Mouse (Mus musculus) hindbrain, embryonic 12.5 days (tissue): ENCODE measurements around the gene Cd27. TPM values are rescaled to one million over a fixed set of nuclear protein-coding genes. Genes with fewer than 3 reads are reported as not detected.
A peak's percentile ranks its signal among the peaks of the same experiment; 100 is the strongest.

Source experiments
- ATAC-seq: fragments of 200-750 bp; cut with Nextera tagmentation; 2 replicates; pipeline ENCODE4 v1.8.0; 2017; ENCODE audit warnings: moderate TSS enrichment; ENCODE audit not compliant: low FRiP score
- H3K27ac ChIP-seq: fragments of 300-500 bp; sonication (generic); 2 replicates; pipeline ENCODE4 v1.5.1; 2016; ENCODE audit warnings: mild to moderate bottlenecking
- H3K27me3 ChIP-seq: fragments of 300-500 bp; sonication (generic); 2 replicates; pipeline ENCODE4 v1.6.1; 2016; ENCODE audit warnings: mild to moderate bottlenecking
- H3K36me3 ChIP-seq: fragments of 300-500 bp; sonication (generic); 2 replicates; pipeline ENCODE4 v1.6.1; 2016; ENCODE audit warnings: mild to moderate bottlenecking
- H3K4me1 ChIP-seq: fragments of 300-500 bp; sonication (generic); 2 replicates; pipeline ENCODE4 v1.6.1; 2016
- H3K4me2 ChIP-seq: fragments of 300-500 bp; sonication (generic); replicated peaks from 2 replicates; pipeline ENCODE4 v1.6.1; 2016; ENCODE audit warnings: mild to moderate bottlenecking
- H3K4me3 ChIP-seq: fragments of 300-500 bp; sonication (generic); 2 replicates; pipeline ENCODE4 v1.5.1; 2016; ENCODE audit warnings: mild to moderate bottlenecking
- H3K9ac ChIP-seq: fragments of 300-500 bp; sonication (generic); 2 replicates; pipeline ENCODE4 v1.6.1; 2016; ENCODE audit warnings: mild to moderate bottlenecking, moderate library complexity
- H3K9me3 ChIP-seq: fragments of 300-500 bp; sonication (generic); replicated peaks from 2 replicates; pipeline ENCODE4 v1.6.1; 2016; ENCODE audit warnings: mild to moderate bottlenecking
- WGBS: fragments of 180-500 bp; shearing (Covaris S2); methylation state at CpG from one replicate; pipeline ENCODE4 v1.1.7; 2016; 5-methylcytosine and 5-hydroxymethylcytosine counted together
- polyA plus RNA-seq: library from polyadenylated mRNA; unstranded; fragments of >200 nt; fragmentation: Nextera tagmentation; extraction: Ambion mirVana; gene quantifications from 2 replicates; pipeline ENCODE4 v1.2.1, GENCODE M21; 2016

The Cd27 gene
- polyA plus RNA-seq, 1 experiment from 2014 or later: 1.9 TPM

GRCm38 (mm10) chr6:125239547-125239946 lies 2.7 kb upstream of the Cd27 start:
- 93% methylated on average over 5 of the region's 5 CpGs for WGBS
- Histone ChIP-seq H3K27me3 (no peaks in the 10 kb centered on the region), H3K4me2 (no peak overlapping the region), H3K9ac (no peak overlapping the region), H3K4me3 (no peak overlapping the region), H3K9me3 (no peaks in the 10 kb centered on the region), H3K4me1 (no peaks in the 10 kb centered on the region), H3K36me3 (no peaks in the 10 kb centered on the region), H3K27ac (no peak overlapping the region)
- ATAC-seq: no peak

GRCm38 (mm10) chr6:125238396-125238795 lies 1.6 kb upstream of the Cd27 start:
- Histone ChIP-seq H3K36me3 (no peaks in the 10 kb centered on the region), H3K4me1 (no peaks in the 10 kb centered on the region), H3K4me2 (no peak overlapping the region), H3K9ac (no peak overlapping the region), H3K27me3 (no peaks in the 10 kb centered on the region), H3K27ac (no peak overlapping the region), H3K4me3 (no peak overlapping the region), H3K9me3 (no peaks in the 10 kb centered on the region)
- 82% methylated on average over 6 of the region's 6 CpGs for WGBS
- no peak for ATAC-seq

GRCm38 (mm10) chr6:125237421-125237820 lies 611 bp upstream of the Cd27 start:
- no peaks in the 10 kb centered on the region for H3K36me3 ChIP-seq
- 84% methylated on average over 4 of the region's 4 CpGs for whole genome bisulfite sequencing
- H3K4me1 ChIP-seq: no peaks in the 10 kb centered on the region

GRCm38 (mm10) chr6:125236341-125236740 lies 469 bp downstream of the Cd27 start:
- 50% methylated on average over 6 of the region's 6 CpGs for WGBS
- Histone ChIP-seq H3K9me3 (no peaks in the 10 kb centered on the region), H3K4me3 (no peak overlapping the region), H3K9ac (no peak overlapping the region), H3K27me3 (no peaks in the 10 kb centered on the region), H3K36me3 (no peaks in the 10 kb centered on the region), H3K4me1 (peaks cover 9% of the 10 kb centered on the region), H3K27ac (no peak overlapping the region), H3K4me2 (no peak overlapping the region)
- no peak for ATAC-seq

More at GRCm38 (mm10) chr6:125237421-125237820, 611 bp upstream of the Cd27 start:
- no peaks in the 10 kb centered on the region for H3K27me3 ChIP-seq
- no peaks in the 10 kb centered on the region for H3K9me3 ChIP-seq
- no peak overlapping the region for H3K4me2 ChIP-seq
- no peak overlapping the region for H3K9ac ChIP-seq
- no peak for ATAC-seq
- H3K27ac ChIP-seq: no peak overlapping the region
- H3K4me3 ChIP-seq: no peak overlapping the region

- WGBS: 71% methylated on average over 5 of the region's 5 CpGs
- no peak overlapping the region for H3K4me2 ChIP-seq
- peaks cover 18% of the 10 kb centered on the region for H3K4me1 ChIP-seq
These were observed 2.3 kb downstream of the Cd27 start for GRCm38 (mm10) chr6:125234520-125234828.

GRCm38 (mm10) chr6:125233816-125234519 lies 2.8 kb downstream of the Cd27 start:
- H3K9ac ChIP-seq: no peak overlapping the region
- 71% methylated on average over 7 of the region's 7 CpGs for WGBS
- no peak overlapping the region for H3K4me3 ChIP-seq

More at GRCm38 (mm10) chr6:125234520-125234828, 2.3 kb downstream of the Cd27 start:
- no peak overlapping the region for H3K4me3 ChIP-seq
- no peak for ATAC-seq
- H3K36me3 ChIP-seq: no peaks in the 10 kb centered on the region
- no peaks in the 10 kb centered on the region for H3K27me3 ChIP-seq
- H3K27ac ChIP-seq: no peak overlapping the region
- no peak overlapping the region for H3K9ac ChIP-seq
- H3K9me3 ChIP-seq: no peaks in the 10 kb centered on the region

GRCm38 (mm10) chr6:125232516-125232915 lies 4.3 kb downstream of the Cd27 start:
- no peaks in the 10 kb centered on the region for H3K9me3 ChIP-seq
- no peak overlapping the region for H3K4me2 ChIP-seq
- H3K9ac ChIP-seq: no peak overlapping the region
- no peaks in the 10 kb centered on the region for H3K27me3 ChIP-seq
- no peaks in the 10 kb centered on the region for H3K36me3 ChIP-seq
- 82% methylated on average over 6 of the region's 6 CpGs for WGBS
- H3K4me3 ChIP-seq: no peak overlapping the region
- no peak overlapping the region for H3K27ac ChIP-seq
- no peak for ATAC-seq
- peaks cover 18% of the 10 kb centered on the region for H3K4me1 ChIP-seq

More at GRCm38 (mm10) chr6:125233816-125234519, 2.8 kb downstream of the Cd27 start:
- H3K4me2 ChIP-seq: no peak overlapping the region
- H3K27me3 ChIP-seq: no peaks in the 10 kb centered on the region
- no peaks in the 10 kb centered on the region for H3K36me3 ChIP-seq
- ATAC-seq: no peak
- H3K9me3 ChIP-seq: no peaks in the 10 kb centered on the region
- peaks cover 18% of the 10 kb centered on the region for H3K4me1 ChIP-seq
- H3K27ac ChIP-seq: no peak overlapping the region

GRCm38 (mm10) chr6:125232045-125232437 lies 4.8 kb downstream of the Cd27 start:
- Histone ChIP-seq H3K9me3 (no peaks in the 10 kb centered on the region), H3K4me2 (peak overlapping the region; percentile 89), H3K9ac (peak overlapping the region; percentile 69; the same call in 1 of the 2 replicates), H3K4me1 (peaks cover 18% of the 10 kb centered on the region), H3K27ac (no peak overlapping the region), H3K4me3 (peak overlapping the region; percentile 43), H3K36me3 (no peaks in the 10 kb centered on the region), H3K27me3 (no peaks in the 10 kb centered on the region)
- 59% methylated on average over 4 of the region's 4 CpGs for WGBS
- ATAC-seq: peak; percentile 15; the same call in 1 of the 2 replicates

- Histone ChIP-seq H3K9me3 (no peaks in the 10 kb centered on the region), H3K4me3 (peak within 1 kb of the TSS; percentile 43), H3K36me3 (no peaks in the 10 kb centered on the region), H3K27me3 (no peaks in the 10 kb centered on the region), H3K9ac (peak within 1 kb of the TSS; percentile 69), H3K27ac (peak within 1 kb of the TSS; percentile 71), H3K4me1 (peaks cover 18% of the 10 kb centered on the region), H3K4me2 (peak within 1 kb of the TSS; percentile 89)
- ATAC-seq: peak; percentile 59
- 7% methylated on average over 16 of the region's 16 CpGs for WGBS
These were observed 5.4 kb downstream of the Cd27 start, which contains the start of gene Tapbpl for GRCm38 (mm10) chr6:125231117-125232044. Gene Tapbpl, minus strand, starts transcription at chr6:125231860.

GRCm38 (mm10) chr6:125230571-125230970 lies 6.2 kb downstream of the Cd27 start:
- Histone ChIP-seq H3K4me2 (no peak overlapping the region), H3K27ac (no peak overlapping the region), H3K9ac (peak overlapping the region; percentile 14; the same call in 1 of the 2 replicates), H3K27me3 (no peaks in the 10 kb centered on the region), H3K4me3 (no peak overlapping the region), H3K9me3 (no peaks in the 10 kb centered on the region), H3K36me3 (no peaks in the 10 kb centered on the region), H3K4me1 (peaks cover 18% of the 10 kb centered on the region)
- no peak for ATAC-seq
- WGBS: 68% methylated on average over 9 of the region's 9 CpGs

GRCm38 (mm10) chr6:125225518-125226115 lies 11.2 kb downstream of the Cd27 start:
- H3K4me1 ChIP-seq: peaks cover 2% of the 10 kb centered on the region
- WGBS: 83% methylated on average over 5 of the region's 5 CpGs
- no peaks in the 10 kb centered on the region for H3K9me3 ChIP-seq
- H3K4me3 ChIP-seq: no peak overlapping the region
- no peak overlapping the region for H3K4me2 ChIP-seq
- no peaks in the 10 kb centered on the region; the same call in 1 of the 2 replicates for H3K36me3 ChIP-seq
- no peak overlapping the region for H3K9ac ChIP-seq
- no peaks in the 10 kb centered on the region for H3K27me3 ChIP-seq
- no peak overlapping the region for H3K27ac ChIP-seq
- ATAC-seq: no peak

GRCm38 (mm10) chr6:125222577-125222976 lies 14.2 kb downstream of the Cd27 start:
- WGBS: 78% methylated on average over 3 of the region's 3 CpGs
- no peak overlapping the region for H3K4me2 ChIP-seq
- H3K9ac ChIP-seq: no peak overlapping the region
- no peak for ATAC-seq
- no peak overlapping the region for H3K4me3 ChIP-seq
- no peaks in the 10 kb centered on the region for H3K27me3 ChIP-seq
- no peaks in the 10 kb centered on the region for H3K9me3 ChIP-seq
- no peak overlapping the region for H3K27ac ChIP-seq
- H3K4me1 ChIP-seq: no peaks in the 10 kb centered on the region
- no peaks in the 10 kb centered on the region; the same call in 1 of the 2 replicates for H3K36me3 ChIP-seq
